Mouse (Mus musculus): ENCODE measurements around the gene Taf4.

Gene Taf4

DNA sequence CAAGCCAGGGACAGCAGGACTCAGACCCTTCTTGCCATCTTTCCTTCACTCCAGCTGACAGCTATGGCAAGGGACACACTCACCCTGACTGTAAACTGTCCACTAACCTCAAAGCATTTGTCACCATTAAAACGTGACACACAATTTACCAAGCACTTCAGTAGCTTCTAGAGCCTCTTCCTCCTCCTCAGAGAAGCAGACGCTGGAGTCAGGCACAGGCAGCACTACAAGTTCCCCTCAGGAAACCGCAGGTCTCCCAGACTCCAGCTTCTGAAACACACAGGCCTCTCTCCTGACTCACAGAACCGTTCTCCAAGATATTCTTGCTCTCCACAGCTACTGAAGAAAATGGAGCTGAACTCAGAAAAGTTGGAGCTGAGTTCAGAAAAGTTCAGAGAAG is 39.4 kb downstream of the Taf4 start:
- DNase-seq (ENCODE audit: low spot score) = no peak

DNA sequence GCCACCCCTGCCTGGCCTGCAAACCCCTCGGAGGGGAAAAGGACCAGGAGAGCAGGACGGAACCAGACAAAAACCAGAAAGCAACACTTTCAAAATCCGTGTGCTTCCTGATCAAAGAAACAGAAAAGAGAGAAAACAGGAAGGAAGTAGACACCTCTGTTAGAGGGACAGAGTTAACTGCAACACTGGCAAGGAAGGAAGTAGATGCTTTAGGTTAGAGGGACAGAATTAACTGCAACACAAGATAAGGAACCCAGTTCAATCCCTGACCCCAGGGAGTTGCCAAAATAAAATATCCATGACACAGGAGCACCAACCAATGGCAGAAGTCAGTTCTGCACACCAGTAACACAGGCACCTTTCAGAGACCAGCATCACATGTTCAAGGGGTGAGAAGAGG is 42.3 kb downstream of the Taf4 start:
- DNase-seq (ENCODE audit: low spot score) = no peak

- DNase-seq (ENCODE audit: low spot score) = no peak
Measured at GRCm38 (mm10) chr2:179931741-179932140, 44.7 kb downstream of the Taf4 start.

DNA sequence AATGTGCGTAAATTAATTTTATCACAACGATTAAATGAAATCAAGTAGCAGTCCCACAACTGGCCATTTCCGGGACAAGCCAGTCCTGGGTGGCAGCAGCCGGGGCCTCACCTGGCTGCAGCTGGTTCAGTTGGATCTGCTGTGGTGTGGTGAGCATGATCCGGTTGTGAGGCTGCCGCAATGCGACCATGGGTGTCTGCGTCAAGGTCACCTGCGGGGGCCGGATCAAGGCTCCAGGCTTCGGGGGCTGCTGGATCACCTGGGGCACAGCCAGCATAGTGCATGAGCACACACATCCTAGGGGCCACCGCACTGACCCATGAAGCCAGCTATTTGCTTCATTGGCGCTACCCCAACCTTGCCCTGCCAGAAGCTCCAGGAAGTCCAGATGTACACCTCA is 47.3 kb downstream of the Taf4 start:
- no peak for DNase-seq (ENCODE audit: low spot score)

DNA sequence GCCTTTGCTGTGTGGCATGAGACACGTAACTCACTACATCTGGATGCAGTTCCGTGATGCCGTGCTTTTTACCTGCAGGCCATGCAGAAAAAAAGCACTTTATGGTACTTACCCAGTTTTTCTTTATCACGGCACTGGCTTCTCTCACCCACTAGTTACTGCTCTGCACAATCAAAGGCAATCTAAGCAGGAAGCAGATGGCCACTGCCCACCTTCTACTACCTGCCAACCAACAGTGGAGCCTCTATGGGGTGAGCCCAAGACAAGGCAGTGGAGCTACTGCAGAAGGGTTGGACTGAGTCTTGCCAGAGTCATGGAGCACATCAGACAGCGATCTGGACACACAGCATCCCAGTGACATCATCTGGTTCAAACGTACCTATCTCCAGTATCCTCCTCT is 52.4 kb downstream of the Taf4 start:
- no peak for DNase-seq (ENCODE audit: low spot score)

GRCm38 (mm10) chr2:179921021-179921653 is 55.3 kb downstream of the Taf4 start:
- DNase-seq (ENCODE audit: low spot score) = no peak

GRCm38 (mm10) chr2:179920042-179920441 is 56.4 kb downstream of the Taf4 start:
- DNase-seq (ENCODE audit: low spot score) = no peak

- DNase-seq (ENCODE audit: low spot score) = peak; percentile 38
Measured at GRCm38 (mm10) chr2:179916877-179917673, 59.4 kb downstream of the Taf4 start.

- no peak for DNase-seq (ENCODE audit: low spot score)
Measured at GRCm38 (mm10) chr2:179914246-179914645, 62.2 kb downstream of the Taf4 start.

- DNase-seq (ENCODE audit: low spot score) = no peak
Measured at GRCm38 (mm10) chr2:179913349-179913748, 63.1 kb downstream of the Taf4 start.

GRCm38 (mm10) chr2:179912911-179913310 is 63.5 kb downstream of the Taf4 start:
- DNase-seq (ENCODE audit: low spot score) = no peak

GRCm38 (mm10) chr2:179896949-179897348 is 79.5 kb downstream of the Taf4 start:
- no peak for DNase-seq (ENCODE audit: low spot score)

GRCm38 (mm10) chr2:179891048-179891447 is 85.4 kb downstream of the Taf4 start:
- no peak for DNase-seq (ENCODE audit: low spot score)

DNA sequence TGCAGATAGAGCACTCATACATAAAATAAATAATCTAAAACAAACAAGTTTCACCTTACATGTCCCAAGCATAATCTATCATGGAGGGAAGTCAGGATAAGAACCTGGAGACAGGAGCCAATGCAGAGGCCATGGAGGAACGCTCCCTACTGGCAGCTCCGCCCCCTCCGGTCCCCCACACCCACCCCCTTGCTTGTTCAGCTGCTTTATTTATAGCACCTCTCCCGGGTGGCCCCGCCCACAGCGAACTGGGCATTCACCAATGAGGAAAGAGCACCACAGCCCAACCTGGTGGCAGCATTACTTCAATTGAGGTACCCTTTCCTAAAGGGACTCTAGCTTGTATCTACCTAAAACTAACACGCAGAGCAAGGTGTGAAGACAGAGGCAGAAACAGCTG is 91.9 kb downstream of the Taf4 start:
- no peak for DNase-seq (ENCODE audit: low spot score)

DNA sequence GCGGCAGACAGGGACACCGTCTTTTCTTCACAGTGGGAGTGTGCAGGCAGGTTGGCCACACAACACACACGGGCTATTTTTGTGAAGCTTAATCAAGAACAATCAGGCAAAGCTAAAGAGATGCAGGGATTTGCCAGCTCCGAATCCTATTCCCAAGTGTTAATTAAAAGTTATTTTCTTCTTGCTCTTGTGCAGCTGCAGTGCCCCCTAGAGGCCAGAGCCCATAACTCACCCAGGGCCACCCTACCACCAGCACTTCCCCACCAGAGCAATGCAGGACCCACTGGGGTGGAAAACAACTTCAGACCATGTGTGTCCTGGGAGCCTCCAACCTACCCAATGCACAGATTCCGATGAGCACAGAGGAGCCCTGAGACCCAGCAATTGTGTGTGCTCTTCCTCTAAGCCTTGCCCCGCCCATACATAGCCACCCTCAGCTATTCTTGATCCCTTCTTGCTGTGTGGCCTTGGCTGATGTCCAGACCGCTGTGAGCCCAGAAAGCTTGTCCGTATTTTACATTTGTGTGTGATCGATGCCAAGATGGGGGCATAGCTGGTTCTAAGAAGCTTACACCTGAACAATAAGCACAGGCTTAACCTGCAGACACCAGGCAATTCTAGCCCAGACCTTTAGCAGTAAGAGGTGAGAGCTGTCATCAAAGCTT is 98.8 kb downstream of the Taf4 start:
- peak; percentile 27 for DNase-seq (ENCODE audit: low spot score)

DNA sequence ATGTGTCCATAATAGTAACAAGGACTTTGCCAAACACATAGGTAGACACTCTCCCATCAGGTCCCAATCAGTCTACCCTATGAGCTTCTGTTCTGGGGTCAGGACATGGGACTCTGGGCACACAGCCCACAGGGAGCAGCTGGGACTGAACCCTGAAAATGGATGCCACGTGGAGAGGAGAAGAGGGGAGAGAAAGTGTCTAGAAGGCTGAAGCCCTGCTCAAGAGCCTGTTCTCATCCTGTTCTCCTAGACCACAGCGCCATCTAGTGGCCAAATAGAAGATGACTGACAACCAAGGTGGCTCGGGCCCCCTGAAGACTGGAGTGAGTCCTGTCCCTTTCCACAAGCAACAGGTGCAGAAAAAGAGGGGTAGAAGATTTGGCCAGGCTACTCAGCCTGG is 101.3 kb downstream of the Taf4 start:
- DNase-seq (ENCODE audit: low spot score) = peak; percentile 43

- no peak for DNase-seq (ENCODE audit: low spot score)
Measured at GRCm38 (mm10) chr2:179873315-179873714, 103.1 kb downstream of the Taf4 start.

- DNase-seq (ENCODE audit: low spot score) = no peak
Measured at GRCm38 (mm10) chr2:179872724-179873123, 103.7 kb downstream of the Taf4 start.

GRCm38 (mm10) chr2:179869871-179870270 is 106.6 kb downstream of the Taf4 start:
- no peak for DNase-seq (ENCODE audit: low spot score)

GRCm38 (mm10) chr2:179867669-179868068 is 108.8 kb downstream of the Taf4 start:
- DNase-seq (ENCODE audit: low spot score) = no peak

- DNase-seq (ENCODE audit: low spot score) = no peak
Measured at GRCm38 (mm10) chr2:179865097-179865496, 111.3 kb downstream of the Taf4 start.

DNA sequence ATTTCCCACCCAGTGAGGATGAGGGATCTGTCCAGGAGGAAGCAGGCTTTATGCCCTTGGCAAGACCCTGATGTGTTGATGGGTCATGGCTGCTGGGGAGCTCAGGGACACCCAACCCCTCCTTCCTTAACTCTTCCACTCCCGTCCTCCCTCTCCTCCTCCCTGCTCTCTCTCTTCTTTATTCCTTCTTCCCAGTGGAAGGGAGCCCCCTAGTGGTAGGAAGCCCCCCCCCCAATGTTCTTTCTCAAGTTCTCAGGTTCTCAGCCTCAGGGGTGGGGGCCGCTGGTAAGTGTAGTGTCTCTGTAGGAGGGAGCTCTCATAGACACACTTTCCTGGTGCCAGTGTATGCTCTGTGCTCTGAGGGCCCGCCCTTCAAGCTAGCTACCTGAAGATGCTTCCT is 113.2 kb downstream of the Taf4 start:
- no peak for DNase-seq (ENCODE audit: low spot score)

- no peak for DNase-seq (ENCODE audit: low spot score)
Measured at GRCm38 (mm10) chr2:179862676-179863075, 113.8 kb downstream of the Taf4 start.

Measured in left cerebral cortex, adult 11 months (tissue).